Mouse (Mus musculus) liver, embryonic 12.5 days (tissue): ENCODE measurements at regions not wholly inside any gene's neighbourhood (a gene's known extent, or its start where the extent isn't known, plus 50 kb on each side); places are given as distances from the start of the nearest gene placed in this dataset.
"Not testable (repeated sequence)": the region's sequence is repeated elsewhere in the genome, so short reads cannot be mapped to it uniquely, and the experiment has no call there.

Source experiments
- ATAC-seq: fragments of 200-750 bp; cut with Nextera tagmentation; 2 replicates; pipeline ENCODE4 v1.8.0; 2017; ENCODE audit warnings: moderate number of reproducible peaks, mild to moderate bottlenecking, moderate library complexity
- H3K27ac ChIP-seq: fragments of 300-500 bp; sonication (generic); 2 replicates; pipeline ENCODE4 v1.5.1; 2016; ENCODE audit warnings: mild to moderate bottlenecking
- H3K27me3 ChIP-seq: fragments of 300-500 bp; sonication (generic); replicated peaks from 2 replicates; pipeline ENCODE4 v1.6.1; 2016; ENCODE audit warnings: mild to moderate bottlenecking, moderate library complexity
- H3K36me3 ChIP-seq: fragments of 300-500 bp; sonication (generic); 2 replicates; pipeline ENCODE4 v1.6.1; 2016; ENCODE audit warnings: mild to moderate bottlenecking, moderate library complexity
- H3K4me1 ChIP-seq: fragments of 300-500 bp; sonication (generic); 2 replicates; pipeline ENCODE4 v1.6.1; 2016
- H3K4me2 ChIP-seq: fragments of 300-500 bp; sonication (generic); 2 replicates; pipeline ENCODE4 v1.6.1; 2016; ENCODE audit warnings: mild to moderate bottlenecking, moderate library complexity
- H3K4me3 ChIP-seq: fragments of 300-500 bp; sonication (generic); 2 replicates; pipeline ENCODE4 v1.5.1; 2016; ENCODE audit warnings: mild to moderate bottlenecking, moderate library complexity
- H3K9ac ChIP-seq: fragments of 300-500 bp; sonication (generic); 2 replicates; pipeline ENCODE4 v1.6.1; 2016; ENCODE audit warnings: mild to moderate bottlenecking, moderate library complexity
- H3K9me3 ChIP-seq: fragments of 300-500 bp; sonication (generic); replicated peaks from 2 replicates; pipeline ENCODE4 v1.6.1; 2016; ENCODE audit warnings: mild to moderate bottlenecking, moderate library complexity
- WGBS: fragments of 180-500 bp; shearing (Covaris S2); methylation state at CpG from one replicate; pipeline ENCODE4 v1.1.7; 2016; ENCODE audit not compliant: insufficient replicate concordance; 5-methylcytosine and 5-hydroxymethylcytosine counted together

GRCm38 (mm10) chr1:161728546-161729206 is 59.6 kb downstream of the Fasl start:
- no peaks in the 10 kb centered on the region for H3K9me3 ChIP-seq
- H3K27me3 ChIP-seq = peaks cover 6% of the 10 kb centered on the region; the same call in 1 of the 2 replicates
- no peak overlapping the region for H3K4me2 ChIP-seq
- WGBS = 32% methylated on average over 7 of the region's 7 CpGs
- H3K36me3 ChIP-seq = no peaks in the 10 kb centered on the region
- no peak overlapping the region for H3K4me3 ChIP-seq
- H3K4me1 ChIP-seq = no peaks in the 10 kb centered on the region
- no peak overlapping the region for H3K9ac ChIP-seq
- ATAC-seq = no peak
- no peak overlapping the region for H3K27ac ChIP-seq

- H3K36me3 ChIP-seq, H3K9me3 ChIP-seq, H3K9ac ChIP-seq, H3K4me1 ChIP-seq, H3K27ac ChIP-seq, H3K4me3 ChIP-seq, H3K4me2 ChIP-seq, ATAC-seq, H3K27me3 ChIP-seq: not testable (repeated sequence)
- WGBS = 63% methylated on average over 10 of the region's 27 CpGs
These were observed 60.9 kb downstream of the Fasl start for GRCm38 (mm10) chr1:161727357-161727756.

GRCm38 (mm10) chr1:161726098-161726497 is 62.2 kb downstream of the Fasl start:
- H3K9ac ChIP-seq, H3K27me3 ChIP-seq, H3K27ac ChIP-seq, H3K4me1 ChIP-seq, H3K4me2 ChIP-seq, H3K9me3 ChIP-seq, H3K4me3 ChIP-seq, H3K36me3 ChIP-seq: not testable (repeated sequence)
- 100% methylated on average over 1 of the region's 10 CpGs for WGBS
- ATAC-seq = 0 out of 2 replicates have a peak, but pooled peaks have one; percentile 21

- Histone ChIP-seq H3K27me3 (no peaks in the 10 kb centered on the region), H3K9ac (no peak overlapping the region), H3K4me2 (no peak overlapping the region), H3K9me3 (no peaks in the 10 kb centered on the region), H3K36me3 (no peaks in the 10 kb centered on the region), H3K27ac (no peak overlapping the region), H3K4me1 (peaks cover 9% of the 10 kb centered on the region; the same call in 1 of the 2 replicates), H3K4me3 (no peak overlapping the region)
- ATAC-seq = no peak
- 65% methylated on average over 3 of the region's 3 CpGs for WGBS
These were observed 68.4 kb downstream of the Fasl start for GRCm38 (mm10) chr1:161719876-161720275.

- Histone ChIP-seq H3K4me3 (no peak overlapping the region), H3K36me3 (no peaks in the 10 kb centered on the region), H3K9me3 (no peaks in the 10 kb centered on the region), H3K9ac (no peak overlapping the region), H3K4me2 (no peak overlapping the region), H3K27me3 (no peaks in the 10 kb centered on the region), H3K4me1 (peaks cover 9% of the 10 kb centered on the region; the same call in 1 of the 2 replicates), H3K27ac (no peak overlapping the region)
- peak; percentile 55 for ATAC-seq
- whole genome bisulfite sequencing = 12% methylated on average over 5 of the region's 5 CpGs
These were observed 70.0 kb downstream of the Fasl start for GRCm38 (mm10) chr1:161718254-161718653.

GRCm38 (mm10) chr1:161712918-161713317 is 75.4 kb downstream of the Fasl start:
- H3K4me2 ChIP-seq = no peak overlapping the region
- 0 out of 2 replicates have a peak, but pooled peaks cover 3% of the 10 kb centered on the region for H3K4me1 ChIP-seq
- WGBS = 63% methylated on average over 10 of the region's 10 CpGs
- no peak for ATAC-seq
- no peak overlapping the region for H3K27ac ChIP-seq
- no peaks in the 10 kb centered on the region for H3K27me3 ChIP-seq
- H3K36me3 ChIP-seq = no peaks in the 10 kb centered on the region
- no peaks in the 10 kb centered on the region for H3K9me3 ChIP-seq
- no peak overlapping the region for H3K4me3 ChIP-seq
- H3K9ac ChIP-seq = no peak overlapping the region

- no peak overlapping the region for H3K4me2 ChIP-seq
- no peak overlapping the region for H3K9ac ChIP-seq
- H3K4me1 ChIP-seq = no peaks in the 10 kb centered on the region
- H3K9me3 ChIP-seq = no peaks in the 10 kb centered on the region
- no peak overlapping the region for H3K4me3 ChIP-seq
- 11% methylated on average over 3 of the region's 3 CpGs for WGBS
- H3K36me3 ChIP-seq = no peaks in the 10 kb centered on the region
- no peaks in the 10 kb centered on the region for H3K27me3 ChIP-seq
- H3K27ac ChIP-seq = no peak overlapping the region
- no peak for ATAC-seq
These were observed 76.0 kb downstream of the Fasl start for GRCm38 (mm10) chr1:161712283-161712682.

GRCm38 (mm10) chr1:161707049-161707448 is 81.2 kb downstream of the Fasl start:
- Histone ChIP-seq H3K36me3 (no peaks in the 10 kb centered on the region), H3K9ac (no peak overlapping the region), H3K4me3 (no peak overlapping the region), H3K4me1 (no peaks in the 10 kb centered on the region), H3K9me3 (no peaks in the 10 kb centered on the region), H3K27ac (no peak overlapping the region), H3K27me3 (no peaks in the 10 kb centered on the region), H3K4me2 (no peak overlapping the region)
- no peak for ATAC-seq
- 72% methylated on average over 3 of the region's 3 CpGs for WGBS

GRCm38 (mm10) chr1:161704961-161705360 is 83.3 kb downstream of the Fasl start:
- WGBS = 59% methylated on average over 3 of the region's 3 CpGs
- Histone ChIP-seq H3K36me3 (no peaks in the 10 kb centered on the region), H3K9me3 (no peaks in the 10 kb centered on the region), H3K27ac (no peak overlapping the region), H3K4me2 (no peak overlapping the region), H3K9ac (no peak overlapping the region), H3K4me1 (no peaks in the 10 kb centered on the region), H3K27me3 (no peaks in the 10 kb centered on the region), H3K4me3 (no peak overlapping the region)
- ATAC-seq = no peak

GRCm38 (mm10) chr1:161704527-161704926 is 83.8 kb downstream of the Fasl start:
- Histone ChIP-seq H3K36me3 (no peaks in the 10 kb centered on the region), H3K27ac (no peak overlapping the region), H3K4me3 (no peak overlapping the region), H3K4me2 (no peak overlapping the region), H3K9me3 (no peaks in the 10 kb centered on the region), H3K4me1 (no peaks in the 10 kb centered on the region), H3K9ac (no peak overlapping the region), H3K27me3 (no peaks in the 10 kb centered on the region)
- 51% methylated on average over 3 of the region's 3 CpGs for WGBS
- no peak for ATAC-seq

- H3K27ac ChIP-seq = no peak overlapping the region
- no peaks in the 10 kb centered on the region for H3K9me3 ChIP-seq
- H3K36me3 ChIP-seq = no peaks in the 10 kb centered on the region
- no peaks in the 10 kb centered on the region for H3K4me1 ChIP-seq
- no peak overlapping the region for H3K4me3 ChIP-seq
- no peak overlapping the region for H3K9ac ChIP-seq
- no peaks in the 10 kb centered on the region for H3K27me3 ChIP-seq
- no peak for ATAC-seq
- H3K4me2 ChIP-seq = no peak overlapping the region
- WGBS = 48% methylated on average over 5 of the region's 5 CpGs
These were observed 92.4 kb downstream of the Fasl start for GRCm38 (mm10) chr1:161695886-161696285.

- H3K27ac ChIP-seq = no peak overlapping the region
- H3K36me3 ChIP-seq = no peaks in the 10 kb centered on the region
- no peaks in the 10 kb centered on the region for H3K27me3 ChIP-seq
- no peak for ATAC-seq
- H3K9ac ChIP-seq = no peak overlapping the region
- H3K9me3 ChIP-seq = no peaks in the 10 kb centered on the region
- no peak overlapping the region for H3K4me3 ChIP-seq
- 62% methylated on average over 6 of the region's 6 CpGs for WGBS
- no peaks in the 10 kb centered on the region for H3K4me1 ChIP-seq
- H3K4me2 ChIP-seq = no peak overlapping the region
These were observed 94.5 kb downstream of the Fasl start for GRCm38 (mm10) chr1:161693768-161694160.
